Mouse (Mus musculus) T-helper 2 cell (primary cell): ENCODE measurements at regions not wholly inside any gene's neighbourhood (a gene's known extent, or its start where the extent isn't known, plus 50 kb on each side); places are given as distances from the start of the nearest gene placed in this dataset.

Experiments
- in situ Hi-C: fragments of 300-600 bp; cut with MboI, MseI; formaldehyde crosslinking; loops from one replicate; pipeline ENCODE4 v1.15.1; 2025; ENCODE audit warnings: high pct_unique_total_duplicates

DNA sequence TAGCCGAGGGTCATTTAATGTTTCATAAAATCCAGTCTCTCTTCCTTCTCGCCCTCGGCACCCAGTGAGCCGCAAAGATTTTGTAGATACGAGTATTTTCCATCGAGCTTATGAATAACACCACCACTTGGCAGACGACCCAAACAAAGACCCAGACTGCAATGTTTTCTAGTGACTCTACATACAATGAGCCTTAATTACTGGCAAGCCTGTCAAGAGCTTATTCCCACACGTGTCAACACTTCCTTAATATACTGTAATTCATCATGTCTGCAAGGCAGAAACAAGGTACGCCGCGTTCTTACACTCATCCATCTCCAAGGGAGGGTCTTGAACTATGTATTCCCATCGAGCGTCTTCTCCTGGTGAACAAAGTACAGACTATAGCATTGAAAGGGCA, 306.2 kb upstream of the Rnaseh2b start:
- in situ Hi-C loops = no loop called here

DNA sequence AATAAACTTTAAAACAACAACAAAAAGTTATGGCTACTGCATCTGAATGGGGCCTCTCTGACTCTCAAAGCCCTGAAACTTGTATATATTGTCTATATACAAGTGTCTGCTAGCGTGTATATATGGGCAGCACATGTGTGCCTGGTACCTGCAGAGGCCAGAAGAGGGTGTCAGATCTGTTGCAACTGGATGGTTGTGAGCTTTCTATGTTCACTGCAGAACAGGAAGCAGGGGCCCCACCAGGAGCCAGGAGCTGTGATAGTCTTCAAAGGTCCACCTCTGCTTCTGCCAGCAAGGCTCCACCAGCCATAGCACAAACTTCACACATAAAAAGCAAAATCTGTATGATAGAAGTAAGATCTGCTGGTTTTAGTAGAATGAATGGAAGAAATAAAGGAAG, 297.1 kb upstream of the Rnaseh2b start:
- in situ Hi-C loops = no loop called here

DNA sequence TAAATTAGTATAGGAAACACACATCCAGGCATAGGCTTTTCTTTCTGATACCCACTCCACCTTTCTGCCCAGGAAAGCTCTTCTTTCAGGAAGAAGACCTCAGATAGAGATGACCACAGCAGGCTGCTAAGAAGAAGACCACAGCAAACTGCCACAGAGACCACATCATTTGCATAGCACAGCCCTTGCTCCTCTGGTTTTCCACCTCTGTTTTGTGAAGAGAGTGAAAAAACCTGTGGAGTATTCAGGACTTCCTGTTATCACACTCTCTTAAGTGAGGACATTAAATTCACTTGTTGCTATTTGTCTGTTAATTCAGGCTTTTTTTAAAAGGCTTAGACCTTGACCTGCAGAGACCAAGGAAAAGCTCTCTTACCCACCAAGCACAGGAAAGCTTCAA, 294.7 kb upstream of the Rnaseh2b start:
- in situ Hi-C loops = no loop called here

GRCm38 (mm10) chr14:61998259-61998658, 294.1 kb upstream of the Rnaseh2b start:
- in situ Hi-C loops = no loop called here

DNA sequence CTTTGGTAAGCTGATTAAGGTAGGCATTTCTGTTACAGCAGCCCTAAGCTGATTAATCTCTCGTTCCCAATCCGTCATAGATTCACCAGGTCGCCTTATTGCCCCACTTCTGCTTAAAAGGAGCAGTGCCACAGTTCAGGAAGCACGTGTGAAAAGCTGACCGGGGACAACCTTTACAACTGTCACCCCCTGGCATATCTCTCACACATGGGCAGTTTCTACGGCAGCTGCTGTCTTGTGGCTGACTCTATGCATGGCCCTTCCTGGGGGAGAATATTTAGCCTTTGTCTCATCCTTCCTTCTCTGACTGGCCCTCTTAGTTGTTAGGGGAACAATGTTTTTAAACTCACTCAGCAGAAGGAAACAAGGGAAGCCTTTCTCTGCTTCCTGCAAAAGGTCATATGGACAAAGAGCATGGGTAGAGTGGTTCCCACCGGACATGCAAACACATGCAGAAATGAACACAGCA, 290.9 kb upstream of the Rnaseh2b start:
- in situ Hi-C loops = no loop called here

GRCm38 (mm10) chr14:62002131-62002530, 290.3 kb upstream of the Rnaseh2b start:
- in situ Hi-C loops = no loop called here

- in situ Hi-C loops = no loop called here
Observed at GRCm38 (mm10) chr14:62003013-62003781, 289.2 kb upstream of the Rnaseh2b start.

DNA sequence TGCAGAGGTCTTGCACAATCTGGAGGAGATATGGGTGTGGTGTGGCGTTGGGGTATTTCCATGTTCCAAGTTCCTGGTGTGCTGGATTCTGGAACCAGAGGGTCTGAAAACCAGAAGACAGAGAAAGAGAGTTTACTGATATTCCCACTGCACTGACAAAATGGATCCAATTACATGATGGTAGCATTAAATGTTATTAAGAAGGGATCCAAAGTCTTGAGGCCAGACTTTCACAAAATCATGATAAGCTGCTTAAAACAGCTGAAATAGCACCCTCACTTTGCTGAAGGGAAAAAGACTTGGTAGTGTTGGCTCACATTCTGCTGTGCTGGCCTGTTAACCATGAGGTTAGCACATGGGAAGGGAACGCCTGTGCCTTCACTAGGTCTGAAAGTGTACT, 288.6 kb upstream of the Rnaseh2b start:
- in situ Hi-C loops = no loop called here

DNA sequence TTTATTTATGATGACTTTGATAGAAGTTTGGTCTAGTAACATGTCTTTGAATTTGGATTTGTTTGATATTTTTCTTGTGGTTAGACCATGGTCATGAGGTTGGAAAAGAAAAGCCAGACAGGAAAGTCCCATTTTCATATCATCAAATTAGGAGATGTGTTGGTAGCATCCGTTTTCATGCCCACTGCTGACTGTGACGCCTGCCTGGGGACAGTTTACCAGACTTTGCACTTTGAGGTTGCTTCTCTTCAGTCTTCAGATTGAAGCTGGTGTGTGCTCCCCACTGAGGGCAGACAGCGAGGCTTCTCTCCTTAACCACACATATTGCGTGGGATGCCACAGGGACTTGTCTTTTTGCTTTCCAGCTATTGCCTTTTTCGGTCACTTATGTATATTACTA, 283.7 kb upstream of the Rnaseh2b start:
- in situ Hi-C loops = no loop called here

DNA sequence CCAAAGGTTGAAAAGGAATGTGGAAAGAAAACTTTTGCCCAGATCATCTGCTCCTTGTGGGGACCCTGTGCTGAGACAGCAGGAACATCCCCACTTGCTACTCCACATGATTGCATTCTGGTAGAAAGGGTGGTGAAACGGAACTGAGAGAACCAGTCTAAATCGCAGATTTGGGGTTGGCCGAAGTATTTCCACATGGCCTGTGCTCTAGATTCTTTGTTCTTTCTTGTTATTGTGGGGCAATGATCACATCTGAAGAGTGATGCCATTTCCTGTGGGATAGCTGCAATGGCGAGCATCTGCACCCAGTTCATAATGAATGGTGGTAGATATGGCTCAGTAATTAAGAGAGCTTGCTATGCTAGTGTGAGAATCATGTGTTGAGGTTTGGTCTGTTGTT, 273.6 kb upstream of the Rnaseh2b start:
- in situ Hi-C loops = no loop called here

DNA sequence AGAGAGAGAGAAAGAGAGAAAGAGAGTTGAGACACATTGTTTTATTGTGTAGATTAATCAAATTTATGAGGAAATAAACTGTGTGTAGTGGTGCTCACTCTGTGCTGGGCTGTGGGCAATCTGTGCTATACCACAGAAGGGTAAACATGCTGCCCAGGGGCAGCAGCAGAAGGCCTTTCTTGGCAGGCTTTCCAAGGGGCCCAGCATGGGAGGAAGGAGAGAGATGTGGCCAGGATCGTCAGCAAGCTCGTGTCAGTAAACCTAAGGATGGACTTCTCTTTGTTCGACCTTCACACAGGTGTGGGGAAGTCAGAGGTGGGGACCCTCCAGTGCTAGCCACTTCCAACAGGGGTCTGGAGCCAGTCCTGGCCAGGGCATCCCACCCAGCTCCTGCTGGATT, 271.4 kb upstream of the Rnaseh2b start:
- in situ Hi-C loops = no loop called here

DNA sequence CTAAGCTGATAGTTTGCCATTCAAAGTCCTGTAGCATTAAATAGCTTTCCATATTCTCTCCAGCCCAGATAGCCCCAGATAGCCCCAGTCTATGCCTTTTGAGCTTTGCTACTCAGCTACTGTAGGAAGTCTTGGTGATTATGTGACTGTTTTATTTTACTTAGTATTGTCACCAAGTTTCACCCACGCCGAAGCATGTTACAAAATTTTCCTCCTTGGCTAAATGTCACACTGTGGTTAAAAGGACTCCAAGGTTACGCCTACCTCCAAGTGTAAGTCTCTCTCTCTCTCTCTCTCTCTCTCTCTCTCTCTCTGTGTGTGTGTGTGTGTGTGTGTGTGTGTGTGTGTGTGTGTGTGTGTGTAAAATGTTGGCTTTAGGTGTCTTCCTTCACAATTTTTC, 270.2 kb upstream of the Rnaseh2b start:
- in situ Hi-C loops = no loop called here

DNA sequence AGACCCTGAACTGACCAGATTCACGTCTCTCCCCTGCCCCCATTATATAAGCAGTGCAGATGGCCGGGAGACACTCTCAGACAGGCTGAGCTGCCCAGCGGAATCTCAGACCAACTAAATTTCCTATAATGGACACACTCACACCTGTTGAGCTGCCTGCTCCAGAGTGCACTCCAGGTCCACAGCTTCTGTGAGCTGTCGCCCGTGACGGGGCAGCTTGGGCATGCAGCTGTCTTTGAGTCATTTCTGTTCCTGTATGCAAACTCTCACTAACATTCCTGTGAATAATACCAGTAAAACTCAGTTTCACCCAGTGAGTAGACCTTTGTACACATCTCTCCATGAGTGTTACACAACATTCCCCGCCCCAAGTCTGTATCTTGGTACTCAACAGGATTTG, 269.4 kb upstream of the Rnaseh2b start:
- in situ Hi-C loops = no loop called here

GRCm38 (mm10) chr14:62027751-62028279, 264.6 kb upstream of the Rnaseh2b start:
- in situ Hi-C loops = no loop called here

DNA sequence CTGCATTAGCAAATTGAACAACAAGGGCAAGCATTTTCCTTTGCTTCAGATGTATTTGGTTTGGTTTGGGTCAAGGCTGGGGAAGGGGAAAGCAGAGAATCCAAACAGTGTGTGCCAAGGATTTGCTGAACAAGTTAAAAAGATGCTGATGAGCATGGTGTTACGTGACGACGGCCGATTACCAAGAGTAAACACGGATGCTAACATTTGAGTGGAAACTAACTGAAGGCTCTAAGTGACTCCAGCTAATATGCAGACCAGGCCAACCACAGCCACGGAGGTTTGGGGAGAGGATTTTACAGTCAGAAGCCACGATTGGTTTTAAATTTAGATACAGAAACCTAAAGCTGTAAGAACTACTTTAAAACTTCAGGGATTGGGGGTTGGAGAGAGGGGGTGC, 262.3 kb upstream of the Rnaseh2b start:
- in situ Hi-C loops = no loop called here

DNA sequence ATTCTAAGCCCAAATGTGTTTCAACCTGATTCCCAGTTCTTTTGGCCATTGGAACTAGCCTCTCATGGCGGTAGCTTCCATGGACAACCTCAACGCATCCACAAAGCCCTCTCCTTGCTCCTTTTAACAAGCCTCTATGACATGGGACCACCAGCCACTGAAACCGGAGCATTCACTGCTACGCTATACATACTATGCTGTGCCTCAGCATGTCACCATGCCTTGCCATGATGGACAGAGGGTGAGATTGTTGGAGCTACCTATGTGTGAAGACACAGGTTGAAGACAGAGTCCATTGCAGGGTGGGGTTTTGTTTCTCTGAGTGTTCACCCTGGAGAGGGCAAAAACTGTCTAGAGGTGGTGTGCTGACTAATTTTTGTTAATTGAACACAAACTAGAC, 258.7 kb upstream of the Rnaseh2b start:
- in situ Hi-C loops = no loop called here

DNA sequence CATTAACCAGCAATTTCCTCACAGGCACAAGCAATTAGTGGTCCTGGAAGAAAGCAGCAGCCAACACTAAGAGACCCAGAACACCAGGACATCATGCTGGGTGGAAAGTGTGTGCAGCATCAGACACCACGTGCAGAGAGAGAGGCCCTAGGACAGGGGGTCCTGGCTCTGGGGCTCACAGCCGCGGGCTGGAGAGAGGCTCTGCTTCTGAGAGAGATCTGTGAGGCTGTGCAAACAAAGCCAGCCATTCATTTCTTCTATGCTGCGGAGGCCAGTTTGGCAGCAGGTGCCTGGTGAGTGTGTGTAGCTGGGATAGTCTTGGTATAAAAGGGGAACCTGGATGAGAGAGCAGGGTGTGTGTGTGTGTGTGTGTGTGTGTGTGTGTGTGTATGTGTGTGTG, 257.7 kb upstream of the Rnaseh2b start:
- in situ Hi-C loops = no loop called here

- in situ Hi-C loops = no loop called here
Observed at GRCm38 (mm10) chr14:62035416-62035815, 257.0 kb upstream of the Rnaseh2b start.

- in situ Hi-C loops = no loop called here
Observed at GRCm38 (mm10) chr14:62037514-62037913, 254.9 kb upstream of the Rnaseh2b start.

DNA sequence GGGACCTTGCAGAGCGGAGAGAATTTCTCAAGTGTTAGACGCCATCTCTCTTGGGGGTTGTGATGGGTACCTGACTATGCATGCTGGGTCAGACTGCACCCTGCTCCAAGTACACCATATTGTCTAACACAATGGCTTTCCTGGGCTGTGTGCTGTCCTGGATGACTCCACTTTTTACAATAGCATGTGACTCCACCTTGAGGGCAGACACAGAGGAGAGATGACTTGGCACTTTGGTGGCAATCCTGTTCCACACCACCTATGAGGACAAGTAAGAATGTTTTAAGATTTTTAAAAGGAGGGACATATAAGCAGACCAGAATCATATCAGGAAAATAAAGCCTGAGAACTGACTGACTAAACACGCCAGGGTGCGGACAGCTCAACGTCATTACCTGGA, 254.5 kb upstream of the Rnaseh2b start:
- in situ Hi-C loops = no loop called here

DNA sequence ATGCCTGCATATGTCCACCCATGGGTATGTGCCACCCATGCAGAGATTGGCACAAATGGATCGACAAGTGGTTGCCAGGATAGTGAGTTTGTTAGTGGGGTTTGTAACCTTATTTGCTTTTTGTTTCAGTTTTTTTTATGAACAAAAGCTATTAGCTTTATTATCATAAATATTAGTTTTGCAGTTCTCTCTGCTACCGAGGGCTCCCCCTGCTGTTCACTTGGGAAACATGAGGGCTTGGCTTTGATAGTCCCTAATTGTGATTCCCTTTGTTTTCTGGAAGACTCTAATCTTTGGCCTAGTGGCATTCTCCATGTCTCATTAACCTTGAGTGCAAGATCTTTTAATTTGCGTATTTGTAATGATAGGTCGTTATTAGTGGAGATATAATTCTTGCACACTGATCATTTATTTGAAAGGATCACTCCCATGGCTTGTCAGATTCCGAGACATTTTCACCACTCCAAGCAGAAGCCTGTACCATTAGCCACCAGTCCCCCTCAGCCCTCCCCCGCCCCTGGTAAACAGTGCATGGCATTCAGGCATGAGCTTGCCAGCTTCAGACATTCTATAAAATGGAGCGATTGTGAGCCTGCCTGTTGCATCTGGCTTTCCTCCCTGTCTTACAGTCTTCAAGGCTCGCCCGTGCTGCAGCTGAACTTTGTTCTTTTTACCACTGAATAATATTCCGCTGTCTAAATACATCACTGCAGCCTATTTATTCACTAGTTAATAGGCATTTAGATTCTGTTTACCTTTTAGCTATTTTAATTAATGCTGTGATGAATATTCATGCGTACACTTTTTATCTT, 249.9 kb upstream of the Rnaseh2b start:
- in situ Hi-C loops = no loop called here

- in situ Hi-C loops = no loop called here
Observed at GRCm38 (mm10) chr14:62043117-62043422, 249.3 kb upstream of the Rnaseh2b start.

- in situ Hi-C loops = no loop called here
Observed at GRCm38 (mm10) chr14:62050941-62051340, 241.4 kb upstream of the Rnaseh2b start.
